Mouse (Mus musculus): ENCODE data around the gene En2. TPM values are rescaled to one million over a fixed set of nuclear protein-coding genes. Genes with fewer than 3 reads are reported as not detected.

Gene En2
- total and polyA plus RNA-seq, 2 experiments from 2014 or later, result 0.05 TPM; not detected in 1

DNA sequence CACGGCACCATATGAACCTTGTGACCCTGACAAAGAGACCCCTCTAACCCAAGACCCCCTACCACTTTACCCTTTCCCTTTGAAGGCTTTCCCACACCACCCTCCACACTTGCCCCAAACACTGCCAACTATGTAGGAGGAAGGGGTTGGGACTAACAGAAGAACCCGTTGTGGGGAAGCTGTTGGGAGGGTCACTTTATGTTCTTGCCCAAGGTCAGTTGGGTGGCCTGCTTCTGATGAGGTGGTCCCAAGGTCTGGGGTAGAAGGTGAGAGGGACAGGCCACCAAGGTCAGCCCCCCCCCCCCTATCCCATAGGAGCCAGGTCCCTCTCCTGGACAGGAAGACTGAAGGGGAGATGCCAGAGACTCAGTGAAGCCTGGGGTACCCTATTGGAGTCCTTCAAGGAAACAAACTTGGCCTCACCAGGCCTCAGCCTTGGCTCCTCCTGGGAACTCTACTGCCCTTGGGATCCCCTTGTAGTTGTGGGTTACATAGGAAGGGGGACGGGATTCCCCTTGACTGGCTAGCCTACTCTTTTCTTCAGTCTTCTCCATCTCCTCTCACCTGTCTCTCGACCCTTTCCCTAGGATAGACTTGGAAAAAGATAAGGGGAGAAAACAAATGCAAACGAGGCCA, 3.8 kb downstream of the En2 start:
- 6% methylated on average over 5 of the region's 5 CpGs for WGBS
- Histone ChIP-seq H3K4me3 (ENCODE audit: low read depth, low read length) (no peak overlapping the region), H3K4me1 (ENCODE audit: insufficient read depth) (0 out of 2 replicates have a peak, but pooled peaks cover 10% of the 10 kb centered on the region), H3K9me3 (ENCODE audit: low read length) (no peaks in the 10 kb centered on the region), H3K27ac (ENCODE audit: low read depth, low read length) (no peak overlapping the region), H3K4me2 (ENCODE audit: low read depth) (no peak overlapping the region), H3K27me3 (ENCODE audit: insufficient read depth, low read length) (peaks cover 79% of the 10 kb centered on the region), H3K9ac (no peak overlapping the region), H3K36me3 (ENCODE audit: insufficient read depth) (no peaks in the 10 kb centered on the region)
- no peak for TF ChIP-seq CTCF (IDR thresholded peaks at IDR 0.05; ENCODE audit: low read depth)
- ATAC-seq, result no peak
- no peak for DNase-seq

GRCm38 (mm10) chr5:28170081-28170480, 4.6 kb downstream of the En2 start:
- no peak overlapping the region for H3K9ac ChIP-seq
- no peak overlapping the region for H3K4me3 ChIP-seq (ENCODE audit: low read depth, low read length)
- H3K9me3 ChIP-seq (ENCODE audit: low read length), result no peaks in the 10 kb centered on the region
- no peak for ATAC-seq
- H3K27me3 ChIP-seq (ENCODE audit: insufficient read depth, low read length), result peaks cover 79% of the 10 kb centered on the region
- no peak for DNase-seq
- H3K36me3 ChIP-seq (ENCODE audit: insufficient read depth), result no peaks in the 10 kb centered on the region
- 0 out of 2 replicates have a peak, but pooled peaks cover 10% of the 10 kb centered on the region for H3K4me1 ChIP-seq (ENCODE audit: insufficient read depth)
- H3K4me2 ChIP-seq (ENCODE audit: low read depth), result no peak overlapping the region
- no peak for TF ChIP-seq CTCF (IDR thresholded peaks at IDR 0.05; ENCODE audit: low read depth)
- H3K27ac ChIP-seq (ENCODE audit: low read depth, low read length), result no peak overlapping the region
- 3% methylated on average over 17 of the region's 17 CpGs for WGBS

- Histone ChIP-seq H3K27me3 (ENCODE audit: insufficient read depth, low read length) (peaks cover 82% of the 10 kb centered on the region), H3K9me3 (ENCODE audit: low read length) (no peaks in the 10 kb centered on the region), H3K4me1 (ENCODE audit: insufficient read depth) (0 out of 2 replicates have a peak, but pooled peaks cover 5% of the 10 kb centered on the region), H3K36me3 (ENCODE audit: insufficient read depth) (no peaks in the 10 kb centered on the region), H3K4me2 (ENCODE audit: low read depth) (no peak overlapping the region), H3K4me3 (ENCODE audit: low read depth, low read length) (no peak overlapping the region), H3K9ac (no peak overlapping the region), H3K27ac (ENCODE audit: low read depth, low read length) (no peak overlapping the region)
- WGBS, result under 1% methylated on average over 19 of the region's 19 CpGs
- DNase-seq (no peak), ATAC-seq (no peak)
- TF ChIP-seq CTCF (IDR thresholded peaks at IDR 0.05; ENCODE audit: low read depth), result no peak
These were observed 5.4 kb downstream of the En2 start for GRCm38 (mm10) chr5:28170892-28171291.

- Histone ChIP-seq H3K9me3 (ENCODE audit: low read length) (no peaks in the 10 kb centered on the region), H3K27ac (ENCODE audit: low read depth, low read length) (no peak overlapping the region), H3K27me3 (ENCODE audit: insufficient read depth, low read length) (peaks cover 86% of the 10 kb centered on the region), H3K4me3 (ENCODE audit: low read depth, low read length) (no peak overlapping the region), H3K36me3 (ENCODE audit: insufficient read depth) (no peaks in the 10 kb centered on the region), H3K4me1 (ENCODE audit: insufficient read depth) (0 out of 2 replicates have a peak, but pooled peaks cover 1% of the 10 kb centered on the region), H3K9ac (no peak overlapping the region), H3K4me2 (ENCODE audit: low read depth) (no peak overlapping the region)
- no peak for TF ChIP-seq CTCF (IDR thresholded peaks at IDR 0.05; ENCODE audit: low read depth)
- peak; percentile 39 for DNase-seq
- 8% methylated on average over 5 of the region's 5 CpGs for WGBS
- ATAC-seq, result no peak
These were observed 6.2 kb downstream of the En2 start for GRCm38 (mm10) chr5:28171667-28172066.

- no peak overlapping the region for H3K4me3 ChIP-seq (ENCODE audit: low read depth, low read length)
- no peak for DNase-seq
- WGBS, result 6% methylated on average over 8 of the region's 8 CpGs
- H3K4me2 ChIP-seq (ENCODE audit: low read depth), result no peak overlapping the region
- H3K27me3 ChIP-seq (ENCODE audit: insufficient read depth, low read length), result peaks cover 86% of the 10 kb centered on the region
- ATAC-seq, result no peak
- TF ChIP-seq CTCF (IDR thresholded peaks at IDR 0.05; ENCODE audit: low read depth), result no peak
- no peak overlapping the region for H3K9ac ChIP-seq
- no peaks in the 10 kb centered on the region for H3K9me3 ChIP-seq (ENCODE audit: low read length)
- no peaks in the 10 kb centered on the region for H3K36me3 ChIP-seq (ENCODE audit: insufficient read depth)
- no peak overlapping the region for H3K27ac ChIP-seq (ENCODE audit: low read depth, low read length)
- no peaks in the 10 kb centered on the region for H3K4me1 ChIP-seq (ENCODE audit: insufficient read depth)
These were observed 6.9 kb downstream of the En2 start for GRCm38 (mm10) chr5:28172261-28172920.

GRCm38 (mm10) chr5:28172921-28173670, 7.6 kb downstream of the En2 start:
- 0% methylated on average over 4 of the region's 4 CpGs for WGBS
- ATAC-seq, result no peak

DNA sequence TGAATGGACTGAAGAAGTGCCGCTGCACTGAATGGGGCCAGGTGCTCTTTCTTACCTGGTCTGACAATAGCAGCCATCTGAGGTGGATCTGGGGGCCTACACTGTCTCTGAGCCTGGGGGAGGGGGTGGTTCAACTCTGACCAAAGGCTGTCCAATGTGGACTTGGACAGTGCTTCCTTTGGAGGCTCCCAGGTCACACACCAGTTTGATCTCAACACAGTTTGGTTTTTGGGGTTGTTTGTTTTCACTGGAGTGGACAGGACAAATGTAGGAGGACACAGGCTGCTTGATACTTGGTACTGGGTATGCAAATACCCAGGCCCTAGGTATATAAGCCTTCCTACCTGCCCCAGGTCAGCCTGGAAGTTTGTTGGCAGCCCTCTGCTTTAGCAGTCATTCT, 8.2 kb downstream of the En2 start:
- Histone ChIP-seq H3K4me2 (ENCODE audit: low read depth) (no peak overlapping the region), H3K4me1 (ENCODE audit: insufficient read depth) (no peaks in the 10 kb centered on the region), H3K4me3 (ENCODE audit: low read depth, low read length) (no peak overlapping the region), H3K27me3 (ENCODE audit: insufficient read depth, low read length) (peaks cover 89% of the 10 kb centered on the region), H3K36me3 (ENCODE audit: insufficient read depth) (no peaks in the 10 kb centered on the region), H3K9ac (no peak overlapping the region), H3K9me3 (ENCODE audit: low read length) (no peaks in the 10 kb centered on the region), H3K27ac (ENCODE audit: low read depth, low read length) (no peak overlapping the region)
- ATAC-seq (no peak), DNase-seq (no peak)
- WGBS, result 0% methylated on average over 1 of the region's 1 CpGs
- no peak for TF ChIP-seq CTCF (IDR thresholded peaks at IDR 0.05; ENCODE audit: low read depth)

More at GRCm38 (mm10) chr5:28172921-28173670, 7.6 kb downstream of the En2 start:
- Histone ChIP-seq H3K36me3 (ENCODE audit: insufficient read depth) (no peaks in the 10 kb centered on the region), H3K4me1 (ENCODE audit: insufficient read depth) (no peaks in the 10 kb centered on the region), H3K9ac (no peak overlapping the region), H3K27ac (ENCODE audit: low read depth, low read length) (no peak overlapping the region), H3K27me3 (ENCODE audit: insufficient read depth, low read length) (peaks cover 87% of the 10 kb centered on the region), H3K4me2 (ENCODE audit: low read depth) (no peak overlapping the region), H3K4me3 (ENCODE audit: low read depth, low read length) (no peak overlapping the region), H3K9me3 (ENCODE audit: low read length) (no peaks in the 10 kb centered on the region)
- TF ChIP-seq CTCF (IDR thresholded peaks at IDR 0.05; ENCODE audit: low read depth), result no peak
- no peak for DNase-seq

Data from forebrain, postnatal 0 days (tissue).